Mouse (Mus musculus): Measurements from ENCODE around the gene Xxylt1. TPM values are rescaled to one million over a fixed set of nuclear protein-coding genes. Genes with fewer than 3 reads are reported as not detected.

Gene Xxylt1
- 10 to 100 TPM; 22.5 to 23.2 TPM for total RNA-seq (2021)
- long read RNA-seq, experiment 1, transcript Xxylt1-201 (4 exons, 3,470 nt): major isoform, 25 of 28 reads
- long read RNA-seq, experiment 1, partial matches to known transcripts: 1 of 28 reads
- long read RNA-seq, experiment 1, other reads (novel, unspliced or antisense): 2 of 28 reads
- long read RNA-seq, experiment 2, transcript Xxylt1-201 (4 exons, 3,470 nt): major isoform, 28 of 31 reads
- long read RNA-seq, experiment 2, partial matches to known transcripts: 0 of 31 reads
- long read RNA-seq, experiment 2, other reads (novel, unspliced or antisense): 3 of 31 reads

- DNase-seq (ENCODE audit: low spot score in 2 of 2): peak; percentile 92 to 96
Observed at GRCm38 (mm10) chr16:31081125-31081664, at the start of gene Xxylt1. Gene Xxylt1 (minus strand): TSS chr16:31081432.

GRCm38 (mm10) chr16:31128116-31128515 is 46.9 kb upstream of the Xxylt1 start:
- no peak for DNase-seq (ENCODE audit: low spot score in 2 of 2)

- no peak for DNase-seq (ENCODE audit: low spot score in 2 of 2)
Observed at GRCm38 (mm10) chr16:31124991-31125390, 43.8 kb upstream of the Xxylt1 start.

- no peak for DNase-seq (ENCODE audit: low spot score in 2 of 2)
Observed at GRCm38 (mm10) chr16:31121612-31122011, 40.4 kb upstream of the Xxylt1 start.

- DNase-seq (ENCODE audit: low spot score in 2 of 2): no peak
Observed at GRCm38 (mm10) chr16:31113596-31113995, 32.4 kb upstream of the Xxylt1 start.

GRCm38 (mm10) chr16:31101352-31101751 is 20.1 kb upstream of the Xxylt1 start:
- DNase-seq (ENCODE audit: low spot score in 2 of 2): no peak

- DNase-seq (ENCODE audit: low spot score in 2 of 2): no peak
Observed at GRCm38 (mm10) chr16:31099906-31100305, 18.7 kb upstream of the Xxylt1 start.

GRCm38 (mm10) chr16:31094036-31094435 is 12.8 kb upstream of the Xxylt1 start:
- no peak for DNase-seq (ENCODE audit: low spot score in 2 of 2)

GRCm38 (mm10) chr16:31093186-31093585 is 12.0 kb upstream of the Xxylt1 start:
- DNase-seq (ENCODE audit: low spot score in 2 of 2): no peak

- no peak for DNase-seq (ENCODE audit: low spot score in 2 of 2)
Observed at GRCm38 (mm10) chr16:31081891-31082290, 659 bp upstream of the Xxylt1 start.

GRCm38 (mm10) chr16:31080573-31081051 is 620 bp downstream of the Xxylt1 start:
- DNase-seq (ENCODE audit: low spot score in 2 of 2): peak; percentile 54

GRCm38 (mm10) chr16:31077396-31077795 is 3.8 kb downstream of the Xxylt1 start:
- DNase-seq (ENCODE audit: low spot score in 2 of 2): no peak

- no peak for DNase-seq (ENCODE audit: low spot score in 2 of 2)
Observed at GRCm38 (mm10) chr16:31076436-31076835, 4.8 kb downstream of the Xxylt1 start.

- no peak for DNase-seq (ENCODE audit: low spot score in 2 of 2)
Observed at GRCm38 (mm10) chr16:31074324-31074908, 6.8 kb downstream of the Xxylt1 start.

- DNase-seq (ENCODE audit: low spot score in 2 of 2): no peak
Observed at GRCm38 (mm10) chr16:31071731-31072130, 9.5 kb downstream of the Xxylt1 start.

GRCm38 (mm10) chr16:31070358-31071133 is 10.7 kb downstream of the Xxylt1 start:
- DNase-seq (ENCODE audit: low spot score in 2 of 2): peak; percentile 87 to 90

- peak; percentile 27 to 30 for DNase-seq (ENCODE audit: low spot score in 2 of 2)
Observed at GRCm38 (mm10) chr16:31069211-31070166, 11.7 kb downstream of the Xxylt1 start.

- DNase-seq (ENCODE audit: low spot score in 2 of 2): no peak
Observed at GRCm38 (mm10) chr16:31068280-31068679, 13.0 kb downstream of the Xxylt1 start.

- DNase-seq (ENCODE audit: low spot score in 2 of 2): no peak
Observed at GRCm38 (mm10) chr16:31066344-31067098, 14.7 kb downstream of the Xxylt1 start.

GRCm38 (mm10) chr16:31064782-31065181 is 16.4 kb downstream of the Xxylt1 start:
- DNase-seq (ENCODE audit: low spot score in 2 of 2): no peak
